Mouse (Mus musculus) lung, postnatal 36 days (tissue): Measurements from ENCODE around the gene Atxn7l1.
A peak's percentile ranks its signal among the peaks of the same experiment; 100 is the strongest.

Source experiments
- DNase-seq: peaks from one replicate; pipeline ENCODE4 v3.0.0; 2022; ENCODE audit warnings: mixed read lengths

The Atxn7l1 gene

DNA sequence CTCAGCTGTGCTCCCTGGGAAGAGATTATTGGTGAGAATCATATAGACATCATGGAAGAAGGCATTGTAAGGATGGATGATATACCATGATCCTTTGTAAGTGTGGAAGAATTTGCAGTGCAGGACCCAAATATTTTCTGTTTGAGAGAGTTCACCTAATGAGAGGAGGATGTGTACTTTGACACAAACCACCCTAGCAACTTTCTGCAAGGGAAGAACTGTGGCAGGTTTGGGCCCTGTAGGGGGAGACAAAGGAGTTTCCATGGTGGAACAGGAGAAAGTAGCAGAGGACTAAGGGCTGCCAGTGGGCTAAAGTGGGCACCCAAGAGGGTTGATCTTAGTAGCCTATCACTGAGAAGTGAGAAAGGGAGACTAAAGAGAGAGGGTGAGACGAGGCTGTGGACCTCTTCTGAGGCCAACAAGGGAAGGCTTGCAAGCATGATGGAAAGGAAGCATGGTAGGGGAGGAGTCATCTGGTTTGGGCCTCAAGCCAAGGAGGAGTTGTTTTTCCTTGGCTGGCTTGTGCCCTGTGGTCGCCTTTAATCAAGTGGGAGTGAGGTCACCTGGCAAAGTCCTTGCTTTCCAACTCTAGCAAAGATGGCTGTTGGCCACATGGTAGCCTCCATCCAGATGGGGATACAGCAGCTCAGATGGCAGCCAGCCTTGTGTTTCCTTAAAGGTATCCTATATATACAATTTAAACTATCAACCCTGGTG, 243.5 kb downstream of the Atxn7l1 start:
- no peak for DNase-seq

DNA sequence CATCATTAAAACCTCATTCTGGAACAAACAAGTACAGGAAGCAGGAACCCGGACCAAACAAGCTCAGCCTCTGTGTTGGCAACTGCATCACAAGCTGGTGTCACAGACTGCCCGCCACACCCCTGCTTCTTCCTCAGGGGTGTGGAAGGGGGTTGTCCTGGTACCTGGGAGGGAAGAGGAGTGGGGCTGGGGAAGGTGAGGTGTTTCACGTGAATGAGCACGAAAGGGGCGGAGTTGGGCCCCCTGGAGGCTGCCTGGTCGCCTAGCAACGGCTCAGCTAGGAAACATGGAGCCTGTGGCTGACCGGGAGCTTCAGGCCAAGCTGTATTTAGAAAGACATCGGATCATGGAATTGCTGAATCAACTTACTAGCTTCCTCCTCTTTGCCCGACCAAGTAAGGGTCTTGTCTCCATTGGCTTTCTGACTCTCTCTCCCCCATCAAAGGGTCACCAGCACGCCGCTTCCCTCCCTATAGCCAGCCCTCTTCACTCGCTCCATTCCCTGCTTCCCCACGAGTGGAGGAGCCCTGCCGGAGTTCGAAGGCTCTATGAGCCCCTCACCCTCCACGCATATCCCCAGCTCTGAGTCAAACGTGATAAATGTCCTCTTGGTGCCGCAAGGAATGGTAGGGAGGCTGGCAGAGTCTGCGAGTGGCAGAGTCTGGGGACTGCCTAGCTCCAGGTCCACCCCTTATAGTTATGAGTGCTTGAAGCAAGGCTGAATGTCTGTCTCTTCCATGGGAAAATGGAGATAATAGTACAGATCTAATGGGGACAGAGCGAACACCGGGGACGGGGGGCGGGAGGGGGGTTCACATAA, 247.5 kb downstream of the Atxn7l1 start, which contains the start of gene Efcab10:
Gene Efcab10 (plus strand): TSS at position 51 of the 820 bp plus-strand sequence.
- DNase-seq = peak; percentile 18

DNA sequence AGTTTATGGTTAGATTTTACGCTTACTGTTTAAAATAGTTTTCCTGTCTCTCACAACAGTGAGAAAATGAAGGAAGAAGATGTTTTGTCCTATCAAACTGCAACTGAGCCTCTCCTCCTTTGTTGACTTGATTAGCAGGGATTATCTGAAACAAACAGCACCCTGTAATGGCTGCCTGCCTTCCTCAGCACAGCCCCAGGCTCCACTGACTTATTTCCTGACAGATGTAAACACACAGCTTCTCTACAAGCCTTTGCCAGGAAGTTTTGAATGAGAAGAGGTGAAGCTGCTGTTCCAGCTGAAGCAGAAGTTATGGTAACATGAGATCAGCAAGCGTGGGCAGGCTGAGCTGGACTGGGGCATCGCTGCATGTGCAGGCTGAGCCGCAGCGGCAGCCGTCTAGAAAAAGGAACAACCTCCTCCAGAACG, 255.8 kb downstream of the Atxn7l1 start:
- peak; percentile 49 for DNase-seq

DNA sequence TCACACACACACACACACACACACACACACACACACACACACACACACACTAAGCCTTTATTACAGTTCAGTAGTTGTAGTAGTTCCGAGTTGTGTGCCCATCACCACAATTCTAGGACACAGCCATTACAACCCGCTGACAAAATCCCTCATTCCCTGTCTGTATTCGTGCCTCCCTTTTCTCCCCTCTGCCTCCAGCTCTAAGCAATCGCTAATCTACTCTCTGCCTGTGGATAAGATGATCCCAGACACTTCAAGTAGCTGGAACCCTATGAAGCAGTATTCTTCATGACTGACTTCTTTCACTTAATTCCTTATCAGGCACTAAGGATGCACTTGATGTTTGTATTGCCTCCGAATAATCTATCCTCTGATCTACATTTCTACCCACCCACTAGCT, 257.5 kb downstream of the Atxn7l1 start:
- no peak for DNase-seq

DNA sequence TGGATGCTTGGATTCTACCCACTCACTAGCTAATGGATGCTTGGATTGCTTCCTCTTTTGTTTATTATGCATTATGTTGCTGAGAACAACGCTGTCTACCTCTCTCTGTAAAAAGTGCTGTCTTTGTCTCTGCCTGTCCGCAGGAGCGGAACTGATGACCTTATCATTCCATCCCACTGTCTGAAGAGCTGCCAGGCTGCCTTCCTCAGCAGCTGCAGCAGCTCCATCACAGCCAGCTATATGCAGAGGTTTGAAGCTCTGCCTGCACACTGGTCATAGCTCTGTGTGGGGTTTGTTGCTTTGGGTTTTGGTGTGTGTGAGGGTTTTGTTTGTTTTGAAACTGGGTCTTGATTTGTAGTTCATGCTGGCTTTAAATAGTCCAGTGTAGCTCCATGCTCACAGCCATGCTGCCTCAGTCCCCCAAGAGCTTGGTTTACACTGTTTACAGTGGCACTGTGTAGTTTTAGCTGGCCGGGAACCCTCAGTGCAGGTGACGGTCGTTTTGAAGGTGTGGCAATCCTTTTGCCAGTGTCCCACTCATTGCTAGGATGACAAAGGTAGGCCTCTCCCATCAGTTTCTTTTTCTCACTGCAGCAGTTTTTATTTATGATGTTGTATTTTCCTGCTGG, 258.0 kb downstream of the Atxn7l1 start:
- no peak for DNase-seq

DNA sequence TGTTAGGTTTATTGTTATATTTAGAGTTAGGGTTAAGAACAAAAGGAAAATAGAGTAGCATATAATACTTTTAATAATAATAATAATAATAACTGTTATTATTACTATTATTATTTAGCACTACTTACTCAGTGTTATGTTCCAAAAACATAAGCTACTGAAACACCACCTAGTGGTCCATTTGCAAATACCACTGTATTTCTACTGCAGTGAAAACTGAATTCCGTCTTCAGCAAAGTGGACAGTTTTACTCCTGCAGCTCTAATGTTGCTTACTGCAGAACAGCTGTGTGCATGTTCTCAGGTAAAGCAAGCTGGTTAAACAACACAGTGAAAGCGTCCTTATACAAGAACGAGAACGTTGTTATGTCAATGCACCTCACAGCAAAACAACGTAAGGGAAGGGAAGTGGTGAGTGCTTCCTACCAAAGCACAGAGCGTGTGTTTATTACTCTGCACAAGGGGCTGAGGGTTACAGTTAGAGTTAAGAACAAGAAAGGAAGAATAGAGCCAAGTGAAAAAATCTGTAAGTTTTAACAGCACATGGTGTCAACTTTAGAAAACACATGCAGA, 264.2 kb downstream of the Atxn7l1 start:
- peak; percentile 30 for DNase-seq
